Mouse (Mus musculus): ENCODE measurements around the gene Hoxa3. TPM values are rescaled to one million over a fixed set of nuclear protein-coding genes. Genes with fewer than 3 reads are reported as not detected.
A peak's percentile ranks its signal among the peaks of the same experiment; 100 is the strongest.

The Hoxa3 gene
- total and polyA plus RNA-seq, 3 experiments = 0.08 to 0.38 (median 0.34) TPM

- H3K4me1 ChIP-seq (ENCODE audit: control insufficient read depth in 1 of 2, insufficient read depth in 2 of 2) = peaks cover 2 to 17% of the 10 kb centered on the region in 2 experiments; a peak in 3 of 4 replicates
- H3K27me3 ChIP-seq (replicated peaks) = no peaks in the 10 kb centered on the region
- H3K9ac ChIP-seq (ENCODE audit: insufficient read depth, low read depth) = peak within 1 kb of the TSS; percentile 96
- peak within 1 kb of the TSS; percentile 39; the same call in 1 of the 2 replicates for H3K27ac ChIP-seq (ENCODE audit: insufficient read depth, low read depth)
- peak within 1 kb of the TSS; percentile 95 for H3K4me2 ChIP-seq (ENCODE audit: insufficient read depth, low read depth, poor library complexity, severe bottlenecking)
- no peaks in the 10 kb centered on the region for H3K9me3 ChIP-seq (replicated peaks; ENCODE audit: low read length)
- DNase-seq (ENCODE audit: extremely low read depth) = peak; percentile 90
- H3K36me3 ChIP-seq (replicated peaks in 1 of 2; ENCODE audit: control insufficient read depth in 1 of 2, insufficient read depth in 1 of 2, low read length in 1 of 2) = peaks cover 4 to 25% of the 10 kb centered on the region in 2 experiments
- in situ Hi-C loops (cut with MboI; ENCODE audit: low pct_ligation_motif_present, low pct_unique_long_range_greater_than_20kb, low sequenced_read_pairs) = no loop called here
- TF ChIP-seq RAD21 (IDR thresholded peaks at IDR 0.05; ENCODE audit: low read depth, low read length) (no peak), POLR2A (IDR thresholded peaks at IDR 0.05; ENCODE audit: low read depth, low read length) (peak; percentile 65), MXI1 (IDR thresholded peaks at IDR 0.05; ENCODE audit: low read depth, low read length) (peak; percentile 14; the same call in 1 of the 2 replicates), EP300 (IDR thresholded peaks at IDR 0.05; ENCODE audit: low read length) (no peak), BHLHE40 (IDR thresholded peaks at IDR 0.05; ENCODE audit: low read depth, low read length) (peak; percentile 69), CTCF (conservative IDR thresholded peaks at IDR 0.05 in 1 of 2, IDR thresholded peaks at IDR 0.05 in 1 of 2; ENCODE audit: low read depth in 2 of 2, low read length in 2 of 2) (no peak), USF2 (conservative IDR thresholded peaks at IDR 0.05; ENCODE audit: low read depth, low read length) (peak; percentile 90), SMC3 (IDR thresholded peaks at IDR 0.05; ENCODE audit: low read depth, low read length) (no peak), MAX (IDR thresholded peaks at IDR 0.05; ENCODE audit: low read length) (peak; percentile 94), TBP (conservative IDR thresholded peaks at IDR 0.05; ENCODE audit: low read depth, low read length) (peak; percentile 68; the same call in 1 of the 2 replicates), MAFK (IDR thresholded peaks at IDR 0.05; ENCODE audit: insufficient replicate concordance, low read length) (no peak), ZMIZ1 (IDR thresholded peaks at IDR 0.05; ENCODE audit: low read depth, low read length) (no peak; the same call in 1 of the 2 replicates), HCFC1 (IDR thresholded peaks at IDR 0.05; ENCODE audit: low read depth, low read length) (0 out of 2 replicates have a peak, but pooled peaks have one; percentile 16), PAX5 (IDR thresholded peaks at IDR 0.05; ENCODE audit: low read length) (no peak), ZNF384 (IDR thresholded peaks at IDR 0.05; ENCODE audit: low read depth, low read length) (no peak), KAT2A (IDR thresholded peaks at IDR 0.05; ENCODE audit: insufficient replicate concordance, low read length) (no peak), ZKSCAN1 (IDR thresholded peaks at IDR 0.05; ENCODE audit: borderline replicate concordance, low read depth, low read length) (no peak), NRF1 (IDR thresholded peaks at IDR 0.05; ENCODE audit: low read depth, low read length) (peak; percentile 66), CHD1 (IDR thresholded peaks at IDR 0.05; ENCODE audit: low read depth, low read length) (no peak), IRF4 (IDR thresholded peaks at IDR 0.05; ENCODE audit: low read depth, low read length) (no peak), E2F4 (IDR thresholded peaks at IDR 0.05; ENCODE audit: insufficient replicate concordance, low read depth, low read length) (no peak), UBTF (IDR thresholded peaks at IDR 0.05; ENCODE audit: low read depth, low read length) (no peak), POLR2AphosphoS2 (IDR thresholded peaks at IDR 0.05; ENCODE audit: low read depth, low read length) (no peak), ZC3H11A (IDR thresholded peaks at IDR 0.05; ENCODE audit: low read depth, low read length) (no peak), TCF12 (IDR thresholded peaks at IDR 0.05; ENCODE audit: low read depth, low read length) (peak; percentile 59), NELFE (IDR thresholded peaks at IDR 0.05; ENCODE audit: low read depth, low read length) (0 out of 2 replicates have a peak, but pooled peaks have one; percentile 34), CHD2 (IDR thresholded peaks at IDR 0.05; ENCODE audit: low read length) (no peak), RCOR1 (conservative IDR thresholded peaks at IDR 0.05; ENCODE audit: low read depth, low read length) (no peak), ELF1 (IDR thresholded peaks at IDR 0.05; ENCODE audit: low read depth, low read length) (0 out of 2 replicates have a peak, but pooled peaks have one; percentile 31), JUN (IDR thresholded peaks at IDR 0.05; ENCODE audit: insufficient read depth, low read depth, low read length) (no peak), USF1 (IDR thresholded peaks at IDR 0.05; ENCODE audit: low read depth, low read length) (peak; percentile 96), MAZ (IDR thresholded peaks at IDR 0.05; ENCODE audit: low read depth, low read length) (0 out of 2 replicates have a peak, but pooled peaks have one; percentile 79), SIN3A (IDR thresholded peaks at IDR 0.05; ENCODE audit: low read length) (peak; percentile 43; the same call in 1 of the 2 replicates), JUND (conservative IDR thresholded peaks at IDR 0.05; ENCODE audit: low read depth, low read length) (no peak), MYC (IDR thresholded peaks at IDR 0.05; ENCODE audit: low read depth, low read length) (no peak), MEF2A (IDR thresholded peaks at IDR 0.05; ENCODE audit: borderline replicate concordance, low read depth, low read length) (no peak), GABPA (IDR thresholded peaks at IDR 0.05; ENCODE audit: insufficient replicate concordance, low read depth, low read length) (no peak), ETS1 (conservative IDR thresholded peaks at IDR 0.05; ENCODE audit: low read depth, low read length) (no peak)
- dilution Hi-C loops (cut with MboI; ENCODE audit: extremely low pct_ligation_motif_present, extremely low pct_unique_long_range_greater_than_20kb, low sequenced_read_pairs) = no loop called here
- H3K4me3 ChIP-seq (replicated peaks in 1 of 3; ENCODE audit: low read depth in 2 of 3, low read length in 2 of 3, poor library complexity in 1 of 3) = peak within 1 kb of the TSS; percentile 83 to 92 (median 88)
- peaks cover 7% of the 10 kb centered on the region; the same call in 1 of the 2 replicates for H3K79me2 ChIP-seq (replicated peaks; ENCODE audit: control insufficient read depth, extremely low read depth, insufficient read depth, poor library complexity, severe bottlenecking)
Observed at GRCm38 (mm10) chr6:52158276-52159051, 54.7 kb downstream of the Hoxa3 start, which contains the start of gene Hoxa1. Gene Hoxa1 (minus strand): TSS chr6:52158317.

All from CH12.LX (cell line).